16 mouse cellular contexts compared by ENCODE assay signal in the genomic region with DNA sequence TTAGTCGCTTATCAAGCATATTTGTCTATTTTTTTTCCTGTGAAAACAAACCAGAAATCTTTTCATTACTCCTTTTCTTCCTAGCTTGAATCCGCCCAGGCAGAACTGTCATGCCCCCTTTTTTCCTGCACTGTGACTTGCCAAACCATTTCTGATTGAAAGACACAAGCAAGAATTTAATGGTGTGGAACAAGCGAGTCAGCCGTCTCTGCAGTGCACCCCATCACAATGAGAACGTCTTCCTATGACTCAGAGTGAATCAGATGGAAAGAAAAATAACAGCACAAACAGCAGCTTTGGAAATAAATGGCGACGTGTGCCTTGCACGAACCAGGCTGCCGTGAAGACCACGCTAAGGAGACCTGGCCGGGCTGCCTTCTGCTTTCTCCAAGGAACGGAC. TPM values are rescaled to one million over a fixed set of nuclear protein-coding genes. Genes with fewer than 3 reads are reported as not detected.
DNase-seq lines count a peak whose midpoint lies in the region; TF ChIP-seq lines count a peak whose summit lies in the region.
"Had no signal": no experiment of that assay in that cellular context is flagged by ENCODE, and none has a peak within 500 bp of the region (broad histone marks: within the 10 kb centered on the region; RNA-seq: fewer than 3 reads in every experiment).

No protein-coding gene starts in this region.

- no peak overlapping the region for H3K27ac ChIP-seq in cortical plate, adult 2 months (ENCODE audit: insufficient read depth, low read length)
- peak overlapping the region; percentile 89 for H3K27ac ChIP-seq in olfactory bulb, adult 2 months (ENCODE audit: insufficient read depth, low read depth, low read length)
- H3K27ac ChIP-seq: liver, embryonic 13.5 days had no signal

- no peaks in the 10 kb centered on the region for H3K4me1 ChIP-seq in cortical plate, adult 2 months (ENCODE audit: control insufficient read depth, insufficient read depth, low read length)
- peaks cover 6% of the 10 kb centered on the region for H3K4me1 ChIP-seq in olfactory bulb, adult 2 months (ENCODE audit: control insufficient read depth, insufficient read depth, low read length)
- H3K4me1 ChIP-seq: liver, embryonic 13.5 days had no signal

- peak overlapping the region; percentile 26; the same call in 1 of the 2 replicates for H3K4me3 ChIP-seq in cortical plate, adult 2 months (ENCODE audit: insufficient read depth, low read length)
- H3K4me3 ChIP-seq in olfactory bulb, adult 2 months (ENCODE audit: insufficient read depth, low read depth, low read length), result peak overlapping the region; percentile 44
- H3K4me3 ChIP-seq: liver, embryonic 13.5 days had no signal

- no peak for TF ChIP-seq CTCF in cortical plate, adult 2 months (IDR thresholded peaks at IDR 0.05; ENCODE audit: extremely low read depth, insufficient read depth, low read length)
- TF ChIP-seq CTCF in olfactory bulb, adult 2 months (IDR thresholded peaks at IDR 0.05; ENCODE audit: insufficient read depth, low read depth, low read length), result no peak

- no peak for TF ChIP-seq POLR2A in cortical plate, adult 2 months (IDR thresholded peaks at IDR 0.05; ENCODE audit: extremely low read depth, insufficient read depth, low read length)
- no peak for TF ChIP-seq POLR2A in olfactory bulb, adult 2 months (IDR thresholded peaks at IDR 0.05; ENCODE audit: insufficient read depth, low read depth, low read length)

- peak; percentile 4 for DNase-seq in adrenal gland, postnatal 25 days
- no peak for DNase-seq in adrenal gland, postnatal 14 days
- peak; percentile 6 to 40 for DNase-seq in layer of hippocampus, adult 18-20 months (ENCODE audit: low spot score in 2 of 2)
- no peak for DNase-seq in layer of hippocampus, adult 9-10 months (ENCODE audit: low spot score)
- no peak for DNase-seq in thymus, postnatal 25 days
- no peak for DNase-seq in left cerebral cortex, adult 8-10 months (ENCODE audit: low spot score in 2 of 2)
- DNase-seq: B cell, adult 2 months; cerebellum, postnatal 36 days; gastrocnemius, postnatal 36 days; kidney, adult 11 months; layer of hippocampus, adult 9-11 months; left cerebral cortex, postnatal 4 days; liver, embryonic 13.5 days; lung, postnatal 4 days had no signal

- 33% methylated on average over 12 of the region's 12 CpGs for WGBS in olfactory bulb, adult 2 months

RNA-seq across cellular contexts. Expression of a gene that starts 36.8 kb away (rescaled TPM):
- total RNA-seq in adrenal gland, postnatal 25 days (2021), result 16.7 and 20.9 TPM in 2 replicates
- 14.2 and 16.9 TPM in 2 replicates for total RNA-seq in adrenal gland, postnatal 14 days (2021)
- total RNA-seq in layer of hippocampus, adult 18-20 months (2021), result 10 to 100 TPM; 32.5 to 36.1 TPM
- 17.0 and 17.4 TPM in 2 replicates for polyA plus RNA-seq in cortical plate, adult 2 months (2012; rRNA removed)
- polyA plus RNA-seq in olfactory bulb, adult 2 months (2012; ENCODE audit: insufficient read depth, insufficient read length, low replicate concordance, missing spikeins), result not detected in 2 replicates
- total RNA-seq in left cerebral cortex, adult 8-10 months (2022), result 10 to 100 TPM; 30.6 to 38.3 (median 34.1) TPM

Comparison
In these comparisons a context has a peak if more than half of its experiments do, and no peak if none do; other contexts are left out.
1. DNase-seq: peak in adrenal gland, postnatal 25 days (single experiment) and layer of hippocampus, adult 18-20 months (2 of 2); none in adrenal gland, postnatal 14 days (single experiment), layer of hippocampus, adult 9-10 months (single experiment), thymus, postnatal 25 days (single experiment) and left cerebral cortex, adult 8-10 months (0 of 2).